Mouse (Mus musculus): ENCODE measurements around the gene Kansl3. TPM values are rescaled to one million over a fixed set of nuclear protein-coding genes. Genes with fewer than 3 reads are reported as not detected.

Gene Kansl3
- polyA plus RNA-seq, 2 experiments, result 38.6 to 63.5 TPM

DNA sequence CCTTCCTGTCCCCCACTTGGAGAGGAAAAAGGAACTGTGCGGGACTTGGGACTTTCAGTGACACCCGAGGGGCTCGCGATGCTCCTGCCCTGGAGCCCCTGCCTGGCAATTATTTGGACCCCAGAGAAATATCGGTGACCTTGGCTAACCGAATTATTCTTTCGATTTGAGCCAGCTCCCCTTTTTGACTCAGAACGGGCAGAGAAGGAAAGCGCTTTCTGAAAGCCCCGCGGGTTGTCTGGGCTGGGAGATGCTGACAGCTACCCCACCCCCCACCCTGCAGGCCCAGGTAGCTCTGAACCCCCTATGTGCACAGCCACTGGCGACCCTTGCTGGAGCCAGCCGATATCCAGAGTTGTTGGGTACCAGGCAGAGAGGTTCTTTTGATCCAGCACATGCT lies 69.9 kb downstream of the Kansl3 start:
- 28% methylated on average over 12 of the region's 13 CpGs for WGBS
- no peak overlapping the region for H3K27ac ChIP-seq (replicated peaks; ENCODE audit: low read depth, low read length)

DNA sequence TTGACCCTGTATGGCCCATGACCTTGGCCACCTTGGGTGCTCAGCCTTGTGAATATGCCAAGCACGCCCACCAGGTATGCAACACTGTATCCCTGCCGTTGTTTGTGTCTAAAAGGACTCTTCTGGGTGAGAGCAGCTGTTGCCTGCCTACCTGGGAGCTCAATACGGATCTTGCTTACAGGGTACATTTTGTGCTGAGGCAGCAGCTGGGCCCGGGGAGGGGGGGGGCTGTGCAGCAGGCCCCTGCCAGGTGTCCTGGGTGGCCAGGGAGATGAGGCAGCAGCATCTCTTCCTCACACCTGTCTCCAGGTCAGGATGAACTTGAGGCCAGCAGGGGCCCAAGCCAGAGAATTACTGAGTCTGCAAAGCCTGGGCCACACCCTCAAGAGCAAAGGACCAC lies 70.9 kb downstream of the Kansl3 start:
- WGBS, result 79% methylated on average over 4 of the region's 4 CpGs
- no peak overlapping the region for H3K27ac ChIP-seq (replicated peaks; ENCODE audit: low read depth, low read length)
- H3K27me3 ChIP-seq (ENCODE audit: control insufficient read depth, insufficient read depth, low read length), result no peaks in the 10 kb centered on the region
- no peak for TF ChIP-seq POLR2A (IDR thresholded peaks at IDR 0.05; ENCODE audit: borderline replicate concordance, extremely low read depth, insufficient read depth, insufficient read length)
- no peak for DNase-seq (ENCODE audit: low spot score)
- H3K9me3 ChIP-seq (ENCODE audit: control insufficient read depth, low read length), result no peaks in the 10 kb centered on the region
- no peak for ATAC-seq (ENCODE audit: low FRiP score, low read depth)
- no peaks in the 10 kb centered on the region for H3K36me3 ChIP-seq (ENCODE audit: control insufficient read depth, insufficient read depth, low read length)
- no peak overlapping the region for H3K9ac ChIP-seq (ENCODE audit: low read depth, low read length, severe bottlenecking)
- no peak overlapping the region for H3K4me3 ChIP-seq (replicated peaks; ENCODE audit: low read length)
- H3K4me1 ChIP-seq (ENCODE audit: control insufficient read depth, insufficient read depth, low read length), result peaks cover 1% of the 10 kb centered on the region; the same call in 1 of the 2 replicates
- no peak overlapping the region for H3K4me2 ChIP-seq (replicated peaks; ENCODE audit: low read depth, low read length, severe bottlenecking)

More for the DNA sequence above, 69.9 kb downstream of the Kansl3 start:
- H3K9ac ChIP-seq (ENCODE audit: low read depth, low read length, severe bottlenecking), result no peak overlapping the region
- peaks cover 3% of the 10 kb centered on the region; the same call in 1 of the 2 replicates for H3K4me1 ChIP-seq (ENCODE audit: control insufficient read depth, insufficient read depth, low read length)
- H3K36me3 ChIP-seq (ENCODE audit: control insufficient read depth, insufficient read depth, low read length), result no peaks in the 10 kb centered on the region
- no peak overlapping the region for H3K4me2 ChIP-seq (replicated peaks; ENCODE audit: low read depth, low read length, severe bottlenecking)
- TF ChIP-seq POLR2A (IDR thresholded peaks at IDR 0.05; ENCODE audit: borderline replicate concordance, extremely low read depth, insufficient read depth, insufficient read length), result no peak
- ATAC-seq (ENCODE audit: low FRiP score, low read depth) (no peak), DNase-seq (ENCODE audit: low spot score) (no peak)
- no peak overlapping the region for H3K4me3 ChIP-seq (replicated peaks; ENCODE audit: low read length)
- no peaks in the 10 kb centered on the region for H3K27me3 ChIP-seq (ENCODE audit: control insufficient read depth, insufficient read depth, low read length)
- H3K9me3 ChIP-seq (ENCODE audit: control insufficient read depth, low read length), result no peaks in the 10 kb centered on the region

DNA sequence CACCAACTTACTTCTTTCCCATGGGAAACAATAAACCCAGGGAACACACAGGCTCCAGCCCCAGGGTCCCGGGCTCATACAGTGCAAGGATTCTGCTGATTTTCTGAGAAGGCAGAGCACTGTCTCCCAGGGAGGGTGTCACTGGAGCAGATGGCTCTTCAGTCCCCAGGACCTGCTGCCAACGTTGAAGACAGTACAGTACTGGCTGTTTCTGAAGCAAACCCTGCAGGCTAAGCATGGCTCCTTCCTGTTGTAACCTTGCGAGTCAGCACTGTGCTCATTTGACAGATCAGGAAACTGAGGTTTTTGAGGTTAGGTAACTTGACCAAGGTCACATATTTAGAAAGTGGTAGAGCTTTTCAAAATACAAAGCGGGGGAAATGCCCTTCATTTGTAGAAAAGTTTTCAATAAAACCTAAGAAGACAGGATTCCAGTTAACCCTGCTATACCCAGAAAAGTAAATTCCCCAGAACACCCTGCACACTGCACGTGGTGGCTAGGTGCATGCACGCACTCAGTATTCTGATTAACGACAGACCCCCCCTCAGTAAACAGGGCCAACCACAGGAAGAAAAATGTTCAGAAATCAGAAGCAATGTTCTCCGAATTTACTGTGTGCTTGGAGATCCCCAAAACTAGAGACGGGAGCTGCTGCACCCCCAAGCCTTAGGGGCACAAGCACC lies 72.4 kb downstream of the Kansl3 start:
- H3K36me3 ChIP-seq (ENCODE audit: control insufficient read depth, insufficient read depth, low read length), result no peaks in the 10 kb centered on the region
- no peak overlapping the region for H3K4me2 ChIP-seq (replicated peaks; ENCODE audit: low read depth, low read length, severe bottlenecking)
- no peak for TF ChIP-seq POLR2A (IDR thresholded peaks at IDR 0.05; ENCODE audit: borderline replicate concordance, extremely low read depth, insufficient read depth, insufficient read length)
- WGBS, result 64% methylated on average over 9 of the region's 9 CpGs
- ATAC-seq (ENCODE audit: low FRiP score, low read depth), result no peak
- H3K27me3 ChIP-seq (ENCODE audit: control insufficient read depth, insufficient read depth, low read length), result no peaks in the 10 kb centered on the region
- H3K9me3 ChIP-seq (ENCODE audit: control insufficient read depth, low read length), result no peaks in the 10 kb centered on the region
- no peak overlapping the region for H3K4me3 ChIP-seq (replicated peaks; ENCODE audit: low read length)
- no peaks in the 10 kb centered on the region for H3K4me1 ChIP-seq (ENCODE audit: control insufficient read depth, insufficient read depth, low read length)
- no peak for DNase-seq (ENCODE audit: low spot score)
- no peak overlapping the region for H3K9ac ChIP-seq (ENCODE audit: low read depth, low read length, severe bottlenecking)
- H3K27ac ChIP-seq (replicated peaks; ENCODE audit: low read depth, low read length), result no peak overlapping the region

DNA sequence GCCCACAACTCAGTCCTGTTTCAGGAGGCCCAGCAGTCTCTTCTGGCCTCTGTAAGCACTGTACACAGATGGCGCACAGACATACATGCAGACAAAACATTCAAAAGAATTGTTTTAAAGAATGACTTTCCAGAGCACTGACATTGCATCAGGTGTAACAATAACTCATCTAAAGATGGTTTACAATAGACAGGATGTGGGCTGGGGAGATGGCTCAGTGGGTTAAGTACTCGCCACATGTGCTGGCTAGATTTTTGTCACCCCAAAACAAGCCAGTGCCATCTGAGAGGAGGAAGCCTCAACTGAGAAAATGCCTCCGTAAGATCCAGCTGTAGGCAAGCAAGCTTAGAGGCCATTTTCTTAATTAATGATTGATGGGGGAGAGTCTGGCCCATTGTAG lies 74.6 kb downstream of the Kansl3 start:
- Histone ChIP-seq H3K36me3 (ENCODE audit: control insufficient read depth, insufficient read depth, low read length) (no peaks in the 10 kb centered on the region), H3K9ac (ENCODE audit: low read depth, low read length, severe bottlenecking) (no peak overlapping the region), H3K4me3 (replicated peaks; ENCODE audit: low read length) (no peak overlapping the region), H3K4me1 (ENCODE audit: control insufficient read depth, insufficient read depth, low read length) (no peaks in the 10 kb centered on the region), H3K27me3 (ENCODE audit: control insufficient read depth, insufficient read depth, low read length) (no peaks in the 10 kb centered on the region), H3K9me3 (ENCODE audit: control insufficient read depth, low read length) (no peaks in the 10 kb centered on the region), H3K27ac (replicated peaks; ENCODE audit: low read depth, low read length) (no peak overlapping the region), H3K4me2 (replicated peaks; ENCODE audit: low read depth, low read length, severe bottlenecking) (no peak overlapping the region)
- WGBS, result 78% methylated on average over 3 of the region's 3 CpGs
- no peak for ATAC-seq (ENCODE audit: low FRiP score, low read depth)
- no peak for DNase-seq (ENCODE audit: low spot score)
- no peak for TF ChIP-seq POLR2A (IDR thresholded peaks at IDR 0.05; ENCODE audit: borderline replicate concordance, extremely low read depth, insufficient read depth, insufficient read length)

DNA sequence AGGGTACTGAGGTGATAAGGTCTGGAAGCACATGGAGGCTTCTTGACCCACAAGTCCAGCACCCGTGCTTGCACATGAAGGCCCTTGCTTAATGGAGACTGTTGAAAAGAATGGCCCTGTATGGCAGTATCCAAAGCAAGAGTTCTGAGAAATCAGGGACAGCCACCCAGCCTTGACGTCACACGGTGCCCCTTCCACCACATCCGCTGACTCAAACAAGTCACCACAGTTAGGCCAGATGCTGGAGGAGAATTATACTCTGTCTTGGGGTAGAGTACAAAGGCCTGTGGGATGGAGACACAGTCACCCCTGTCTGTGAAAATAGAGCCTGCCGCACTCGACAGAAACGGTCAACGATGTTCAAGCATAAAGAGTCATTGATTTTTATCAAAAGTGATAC lies 75.5 kb downstream of the Kansl3 start:
- H3K36me3 ChIP-seq (ENCODE audit: control insufficient read depth, insufficient read depth, low read length), result no peaks in the 10 kb centered on the region
- H3K9ac ChIP-seq (ENCODE audit: low read depth, low read length, severe bottlenecking), result no peak overlapping the region
- no peak for DNase-seq (ENCODE audit: low spot score)
- no peak overlapping the region for H3K27ac ChIP-seq (replicated peaks; ENCODE audit: low read depth, low read length)
- no peak overlapping the region for H3K4me2 ChIP-seq (replicated peaks; ENCODE audit: low read depth, low read length, severe bottlenecking)
- H3K27me3 ChIP-seq (ENCODE audit: control insufficient read depth, insufficient read depth, low read length), result no peaks in the 10 kb centered on the region
- WGBS, result 85% methylated on average over 8 of the region's 8 CpGs
- H3K4me3 ChIP-seq (replicated peaks; ENCODE audit: low read length), result no peak overlapping the region
- TF ChIP-seq POLR2A (IDR thresholded peaks at IDR 0.05; ENCODE audit: borderline replicate concordance, extremely low read depth, insufficient read depth, insufficient read length), result no peak
- no peak for ATAC-seq (ENCODE audit: low FRiP score, low read depth)
- H3K4me1 ChIP-seq (ENCODE audit: control insufficient read depth, insufficient read depth, low read length), result no peaks in the 10 kb centered on the region
- H3K9me3 ChIP-seq (ENCODE audit: control insufficient read depth, low read length), result no peaks in the 10 kb centered on the region

Small RNA genes within 50 kb of the gene (microRNA-seq; reads per million reads assigned to microRNA genes)
- gene Mir6898, result not detected

Other genes starting within 250 kb of the Kansl3 start
- 28.2 and 30.8 TPM in 2 replicates for gene Uggt1, start 124.5 kb downstream of the Kansl3 start, polyA plus RNA-seq (2012; rRNA removed)
- 72.0 and 74.3 TPM in 2 replicates for gene Uggt1, start 124.5 kb downstream of the Kansl3 start, polyA plus RNA-seq (2014; fragmentation: Nextera tagmentation; extraction: Ambion mirVana)
- 3.0 and 3.7 TPM in 2 replicates for gene Neurl3, start 94.5 kb downstream of the Kansl3 start, polyA plus RNA-seq (2012; rRNA removed)
- gene Neurl3, start 94.5 kb downstream of the Kansl3 start, polyA plus RNA-seq (2014; fragmentation: Nextera tagmentation; extraction: Ambion mirVana), result 1.8 and 1.9 TPM in 2 replicates
- 7.1 and 9.1 TPM in 2 replicates for gene Arid5a, start 61.4 kb downstream of the Kansl3 start, polyA plus RNA-seq (2012; rRNA removed)
- gene Arid5a, start 61.4 kb downstream of the Kansl3 start, polyA plus RNA-seq (2014; fragmentation: Nextera tagmentation; extraction: Ambion mirVana), result 8.0 and 9.6 TPM in 2 replicates
- 0.03 and 0.04 TPM in 2 replicates for gene Fer1l5, start 3.1 kb upstream of the Kansl3 start, polyA plus RNA-seq (2012; rRNA removed)
- 0.50 and 0.80 TPM in 2 replicates for gene Fer1l5, start 3.1 kb upstream of the Kansl3 start, polyA plus RNA-seq (2014; fragmentation: Nextera tagmentation; extraction: Ambion mirVana)
- 32.2 and 40.7 TPM in 2 replicates for gene Lman2l, start 76.1 kb upstream of the Kansl3 start, polyA plus RNA-seq (2012; rRNA removed)
- 26.7 and 30.7 TPM in 2 replicates for gene Lman2l, start 76.1 kb upstream of the Kansl3 start, polyA plus RNA-seq (2014; fragmentation: Nextera tagmentation; extraction: Ambion mirVana)
- gene Cnnm4, start 102.4 kb upstream of the Kansl3 start, polyA plus RNA-seq (2012; rRNA removed), result 7.3 and 9.4 TPM in 2 replicates
- gene Cnnm4, start 102.4 kb upstream of the Kansl3 start, polyA plus RNA-seq (2014; fragmentation: Nextera tagmentation; extraction: Ambion mirVana), result 13.1 and 15.1 TPM in 2 replicates
- gene Cnnm3, start 142.7 kb upstream of the Kansl3 start, polyA plus RNA-seq (2012; rRNA removed), result 22.5 and 25.9 TPM in 2 replicates
- 6.4 and 6.8 TPM in 2 replicates for gene Cnnm3, start 142.7 kb upstream of the Kansl3 start, polyA plus RNA-seq (2014; fragmentation: Nextera tagmentation; extraction: Ambion mirVana)
- gene Ankrd23, start 167.7 kb upstream of the Kansl3 start, polyA plus RNA-seq (2012; rRNA removed), result 27.4 and 32.8 TPM in 2 replicates
- gene Ankrd23, start 167.7 kb upstream of the Kansl3 start, polyA plus RNA-seq (2014; fragmentation: Nextera tagmentation; extraction: Ambion mirVana), result 9.9 and 11.6 TPM in 2 replicates
- 0.47 TPM in 1 of 2 replicates, not detected in the other for gene Gm42417, start 170.2 kb upstream of the Kansl3 start, polyA plus RNA-seq (2012; rRNA removed)
- not detected in 2 replicates for gene Gm42417, start 170.2 kb upstream of the Kansl3 start, polyA plus RNA-seq (2014; fragmentation: Nextera tagmentation; extraction: Ambion mirVana)
- 22.4 and 26.2 TPM in 2 replicates for gene Ankrd39, start 178.3 kb upstream of the Kansl3 start, polyA plus RNA-seq (2012; rRNA removed)
- 22.5 and 22.9 TPM in 2 replicates for gene Ankrd39, start 178.3 kb upstream of the Kansl3 start, polyA plus RNA-seq (2014; fragmentation: Nextera tagmentation; extraction: Ambion mirVana)
- gene Sema4c, start 189.2 kb upstream of the Kansl3 start, polyA plus RNA-seq (2012; rRNA removed), result 45.9 and 48.5 TPM in 2 replicates
- gene Sema4c, start 189.2 kb upstream of the Kansl3 start, polyA plus RNA-seq (2014; fragmentation: Nextera tagmentation; extraction: Ambion mirVana), result 2.0 and 4.0 TPM in 2 replicates

All from limb, embryonic 14.5 days (tissue).